Mouse (Mus musculus) kidney, embryonic 16.5 days (tissue): ENCODE measurements around the gene Gpi1. TPM values are rescaled to one million over a fixed set of nuclear protein-coding genes. Genes with fewer than 3 reads are reported as not detected.

ENCODE experiments used
- ATAC-seq: fragments of 200-750 bp; cut with Nextera tagmentation; 2 replicates; pipeline ENCODE4 v1.8.0; 2017; ENCODE audit warnings: moderate TSS enrichment; ENCODE audit not compliant: low FRiP score, low TSS enrichment
- H3K27ac ChIP-seq: fragments of 300-500 bp; sonication (generic); 2 replicates; pipeline ENCODE4 v1.5.1; 2014; ENCODE audit warnings: low read length
- H3K27me3 ChIP-seq: fragments of 300-500 bp; sonication (generic); 2 replicates; pipeline ENCODE4 v1.6.1; 2014; ENCODE audit warnings: low read length, control low read depth, mixed read lengths; ENCODE audit not compliant: insufficient read depth
- H3K36me3 ChIP-seq: fragments of 300-500 bp; sonication (generic); 2 replicates; pipeline ENCODE4 v1.6.1; 2014; ENCODE audit warnings: low read length, control low read depth, mixed read lengths; ENCODE audit not compliant: insufficient read depth
- H3K4me1 ChIP-seq: fragments of 300-500 bp; sonication (generic); 2 replicates; pipeline ENCODE4 v1.6.1; 2014; ENCODE audit warnings: low read length, control low read depth, mixed read lengths; ENCODE audit not compliant: insufficient read depth
- H3K4me2 ChIP-seq: fragments of 300-500 bp; sonication (generic); replicated peaks from 2 replicates; pipeline ENCODE4 v1.6.1; 2014; ENCODE audit warnings: low read depth, low read length
- H3K4me3 ChIP-seq: fragments of 300-500 bp; sonication (generic); 2 replicates; pipeline ENCODE4 v1.5.1; 2014; ENCODE audit warnings: mild to moderate bottlenecking, low read length
- H3K9ac ChIP-seq: fragments of 300-500 bp; sonication (generic); replicated peaks from 2 replicates; pipeline ENCODE4 v1.6.1; 2014; ENCODE audit warnings: low read length
- H3K9me3 ChIP-seq: fragments of 300-500 bp; sonication (generic); 2 replicates; pipeline ENCODE4 v1.6.1; 2016; ENCODE audit warnings: low read length, control low read depth
- WGBS: fragments of 180-500 bp; shearing (Covaris S2); extraction: QIAGEN DNeasy Blood & Tissue Kit; methylation state at CpG from one replicate; pipeline ENCODE4 v1.1.7; 2014; 5-methylcytosine and 5-hydroxymethylcytosine counted together
- polyA plus RNA-seq: library from polyadenylated mRNA; unstranded; fragments of >200 nt; fragmentation: Nextera tagmentation; extraction: Ambion mirVana; gene quantifications from 2 replicates; pipeline ENCODE4 v1.2.1, GENCODE M21; 2015

The Gpi1 gene
- polyA plus RNA-seq, 1 experiment from 2014 or later: 424 TPM

GRCm38 (mm10) chr7:34169454-34169853 lies 60.7 kb downstream of the Gpi1 start, which contains the start of gene Uba2:
TSS of gene Uba2 (minus strand) at chr7:34169599.
- H3K36me3 ChIP-seq: peaks cover 14% of the 10 kb centered on the region
- WGBS: 82% methylated on average over 3 of the region's 3 CpGs
- ATAC-seq: no peak
- peak within 1 kb of the TSS; percentile 98 for H3K4me3 ChIP-seq
- H3K9me3 ChIP-seq: no peaks in the 10 kb centered on the region
- H3K4me2 ChIP-seq: peak within 1 kb of the TSS; percentile 85
- H3K27me3 ChIP-seq: no peaks in the 10 kb centered on the region
- H3K4me1 ChIP-seq: peaks cover 10% of the 10 kb centered on the region
- H3K27ac ChIP-seq: peak within 1 kb of the TSS; percentile 93; the same call in 1 of the 2 replicates
- peak within 1 kb of the TSS; percentile 95 for H3K9ac ChIP-seq

GRCm38 (mm10) chr7:34168470-34169251 lies 61.5 kb downstream of the Gpi1 start:
- Histone ChIP-seq H3K4me2 (peak overlapping the region; percentile 85), H3K4me1 (peaks cover 10% of the 10 kb centered on the region), H3K9me3 (no peaks in the 10 kb centered on the region), H3K36me3 (peaks cover 21% of the 10 kb centered on the region), H3K4me3 (peak overlapping the region; percentile 98), H3K27me3 (no peaks in the 10 kb centered on the region), H3K9ac (peak overlapping the region; percentile 95), H3K27ac (peak overlapping the region; percentile 93)
- WGBS: 10% methylated on average over 30 of the region's 30 CpGs
- peak; percentile 96 for ATAC-seq

- H3K27ac ChIP-seq: peak overlapping the region; percentile 93
- peaks cover 10% of the 10 kb centered on the region for H3K4me1 ChIP-seq
- no peaks in the 10 kb centered on the region for H3K9me3 ChIP-seq
- H3K4me3 ChIP-seq: peak overlapping the region; percentile 98
- WGBS: under 1% methylated on average over 51 of the region's 54 CpGs
- H3K36me3 ChIP-seq: peaks cover 29% of the 10 kb centered on the region
- peak overlapping the region; percentile 85 for H3K4me2 ChIP-seq
- no peaks in the 10 kb centered on the region for H3K27me3 ChIP-seq
- ATAC-seq: peak; percentile 25
- peak overlapping the region; percentile 95 for H3K9ac ChIP-seq
Measured at GRCm38 (mm10) chr7:34167766-34168469, 62.2 kb downstream of the Gpi1 start.

DNA sequence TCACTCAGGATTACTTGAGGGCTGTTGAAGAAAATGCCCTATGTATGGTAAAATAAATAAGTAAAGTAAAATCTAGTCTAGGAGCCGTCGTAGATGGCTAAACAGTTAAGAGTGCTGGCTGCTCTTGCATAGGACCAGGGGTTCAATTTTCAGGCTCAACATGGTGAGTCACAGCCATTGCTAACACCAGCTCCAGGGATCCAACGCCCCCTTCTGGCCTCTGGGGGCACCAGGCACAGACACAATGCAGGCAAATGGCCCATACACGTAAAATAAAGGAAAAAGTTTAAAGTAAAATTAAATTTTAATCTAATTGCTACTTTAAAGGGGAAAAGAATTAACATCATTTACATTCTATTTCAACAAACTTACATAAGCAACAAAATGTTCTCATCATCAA lies 63.3 kb downstream of the Gpi1 start:
- Histone ChIP-seq H3K4me3 (0 out of 2 replicates have a peak overlapping the region, but pooled peaks have one; percentile 16), H3K4me1 (peaks cover 10% of the 10 kb centered on the region), H3K27ac (no peak overlapping the region), H3K9ac (no peak overlapping the region), H3K9me3 (no peaks in the 10 kb centered on the region), H3K27me3 (no peaks in the 10 kb centered on the region), H3K4me2 (peak overlapping the region; percentile 40), H3K36me3 (peaks cover 39% of the 10 kb centered on the region)
- ATAC-seq: no peak
- 49% methylated on average over 4 of the region's 4 CpGs for WGBS

- Histone ChIP-seq H3K4me3 (no peak overlapping the region), H3K4me2 (no peak overlapping the region), H3K36me3 (peaks cover 47% of the 10 kb centered on the region), H3K27me3 (no peaks in the 10 kb centered on the region), H3K9me3 (no peaks in the 10 kb centered on the region), H3K9ac (no peak overlapping the region), H3K4me1 (peaks cover 10% of the 10 kb centered on the region), H3K27ac (no peak overlapping the region)
- no peak for ATAC-seq
- WGBS: 83% methylated on average over 3 of the region's 3 CpGs
Measured at GRCm38 (mm10) chr7:34165999-34166398, 64.1 kb downstream of the Gpi1 start.

DNA sequence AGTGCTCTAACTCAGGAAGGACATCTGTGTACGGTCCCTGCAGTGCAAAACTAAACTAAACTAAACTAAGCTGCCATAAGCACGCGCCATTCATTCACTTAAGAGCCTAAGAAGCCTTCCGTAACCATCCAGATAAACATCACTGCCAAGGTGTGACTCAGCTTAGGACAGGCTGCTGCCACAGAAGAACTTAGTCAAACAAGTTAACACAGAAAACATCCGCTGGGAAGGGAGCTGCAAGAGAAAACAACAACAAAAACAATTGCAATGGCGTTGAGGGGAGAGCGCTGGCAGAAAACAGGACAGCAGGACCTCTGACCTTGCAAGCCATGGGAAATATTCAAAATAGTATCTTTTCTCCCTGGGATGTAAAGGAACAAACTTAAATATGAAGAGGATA lies 65.5 kb downstream of the Gpi1 start:
- no peak for ATAC-seq
- 90% methylated on average over 7 of the region's 7 CpGs for WGBS
- Histone ChIP-seq H3K27ac (no peak overlapping the region), H3K4me1 (peaks cover 10% of the 10 kb centered on the region), H3K4me2 (no peak overlapping the region), H3K4me3 (no peak overlapping the region), H3K27me3 (no peaks in the 10 kb centered on the region), H3K9me3 (no peaks in the 10 kb centered on the region), H3K9ac (no peak overlapping the region), H3K36me3 (peaks cover 59% of the 10 kb centered on the region)

- no peak overlapping the region for H3K4me2 ChIP-seq
- ATAC-seq: no peak
- no peak overlapping the region for H3K4me3 ChIP-seq
- H3K27me3 ChIP-seq: no peaks in the 10 kb centered on the region
- H3K4me1 ChIP-seq: no peaks in the 10 kb centered on the region
- peaks cover 95% of the 10 kb centered on the region for H3K36me3 ChIP-seq
- no peaks in the 10 kb centered on the region for H3K9me3 ChIP-seq
- WGBS: 89% methylated on average over 3 of the region's 3 CpGs
- H3K9ac ChIP-seq: no peak overlapping the region
- H3K27ac ChIP-seq: no peak overlapping the region
Measured at GRCm38 (mm10) chr7:34159167-34159566, 71.0 kb downstream of the Gpi1 start.

- Histone ChIP-seq H3K27me3 (no peaks in the 10 kb centered on the region), H3K4me2 (no peak overlapping the region), H3K36me3 (peaks cover 94% of the 10 kb centered on the region), H3K4me3 (no peak overlapping the region), H3K27ac (no peak overlapping the region), H3K9ac (no peak overlapping the region), H3K4me1 (no peaks in the 10 kb centered on the region), H3K9me3 (no peaks in the 10 kb centered on the region)
- no peak for ATAC-seq
- WGBS: 95% methylated on average over 3 of the region's 3 CpGs
Measured at GRCm38 (mm10) chr7:34157994-34158393, 72.1 kb downstream of the Gpi1 start.
